Mouse (Mus musculus) limb, embryonic 11.5 days (tissue): Measurements from ENCODE around the gene Zbtb18. TPM values are rescaled to one million over a fixed set of nuclear protein-coding genes. Genes with fewer than 3 reads are reported as not detected.

Experiments
- ATAC-seq: fragments of 200-750 bp; cut with Nextera tagmentation; 2 replicates; pipeline ENCODE4 v1.8.0; 2017; ENCODE audit warnings: low read depth; ENCODE audit not compliant: insufficient number of reproducible peaks, low FRiP score, low TSS enrichment
- DNase-seq: peaks from one replicate; pipeline ENCODE4 v3.0.0-alpha.2; 2015; ENCODE audit warnings: low spot score
- H3K27ac ChIP-seq: fragments of 300-500 bp; sonication (generic); replicated peaks from 2 replicates; pipeline ENCODE4 v1.5.1; 2014; ENCODE audit warnings: low read depth, mild to moderate bottlenecking, low read length
- H3K27me3 ChIP-seq: fragments of 300-500 bp; sonication (generic); 2 replicates; pipeline ENCODE4 v1.6.1; 2014; ENCODE audit warnings: mild to moderate bottlenecking, low read length, mixed read lengths; ENCODE audit not compliant: control insufficient read depth, insufficient read depth
- H3K36me3 ChIP-seq: fragments of 300-500 bp; sonication (generic); 2 replicates; pipeline ENCODE4 v1.6.1; 2014; ENCODE audit warnings: mild to moderate bottlenecking, low read length, moderate library complexity, mixed read lengths; ENCODE audit not compliant: control insufficient read depth, insufficient read depth
- H3K4me1 ChIP-seq: fragments of 300-500 bp; sonication (generic); 2 replicates; pipeline ENCODE4 v1.6.1; 2014; ENCODE audit warnings: low read length, mixed read lengths; ENCODE audit not compliant: control insufficient read depth, insufficient read depth
- H3K4me2 ChIP-seq: fragments of 300-500 bp; sonication (generic); 2 replicates; pipeline ENCODE4 v1.6.1; 2014; ENCODE audit warnings: low read depth, mild to moderate bottlenecking, moderate library complexity; ENCODE audit not compliant: severe bottlenecking
- H3K4me3 ChIP-seq: fragments of 300-500 bp; sonication (generic); 2 replicates; pipeline ENCODE4 v1.5.1; 2014; ENCODE audit warnings: low read depth, low read length
- H3K9ac ChIP-seq: fragments of 300-500 bp; sonication (generic); 2 replicates; pipeline ENCODE4 v1.6.1; 2014; ENCODE audit warnings: mild to moderate bottlenecking, low read length
- H3K9me3 ChIP-seq: fragments of 300-500 bp; sonication (generic); 2 replicates; pipeline ENCODE4 v1.6.1; 2016; ENCODE audit warnings: low read length; ENCODE audit not compliant: control insufficient read depth
- WGBS: fragments of 180-500 bp; shearing (Covaris S2); extraction: QIAGEN DNeasy Blood & Tissue Kit; methylation state at CpG from one replicate; pipeline ENCODE4 v1.1.7; 2014; 5-methylcytosine and 5-hydroxymethylcytosine counted together
- polyA plus RNA-seq: library from polyadenylated mRNA; unstranded; fragments of >200 nt; fragmentation: Nextera tagmentation; extraction: Ambion mirVana; gene quantifications from 2 replicates; pipeline ENCODE4 v1.2.1, GENCODE M21; 2014

Zbtb18 gene
- polyA plus RNA-seq, 1 experiment from 2014 or later = 2.0 TPM

GRCm38 (mm10) chr1:177458456-177459389 is 16.6 kb downstream of the Zbtb18 start:
- H3K4me2 ChIP-seq = no peak overlapping the region
- H3K27ac ChIP-seq = no peak overlapping the region
- no peaks in the 10 kb centered on the region for H3K27me3 ChIP-seq
- no peak overlapping the region for H3K9ac ChIP-seq
- DNase-seq = no peak
- WGBS = 71% methylated on average over 18 of the region's 18 CpGs
- no peaks in the 10 kb centered on the region for H3K36me3 ChIP-seq
- ATAC-seq = no peak
- H3K9me3 ChIP-seq = no peaks in the 10 kb centered on the region
- 0 out of 2 replicates have a peak, but pooled peaks cover 3% of the 10 kb centered on the region for H3K4me1 ChIP-seq
- no peak overlapping the region for H3K4me3 ChIP-seq

- no peak overlapping the region for H3K4me3 ChIP-seq
- no peak overlapping the region for H3K9ac ChIP-seq
- H3K4me2 ChIP-seq = no peak overlapping the region
- no peak for ATAC-seq
- DNase-seq = no peak
- H3K27me3 ChIP-seq = no peaks in the 10 kb centered on the region
- H3K36me3 ChIP-seq = no peaks in the 10 kb centered on the region
- no peaks in the 10 kb centered on the region for H3K4me1 ChIP-seq
- H3K27ac ChIP-seq = no peak overlapping the region
- no peaks in the 10 kb centered on the region for H3K9me3 ChIP-seq
- 71% methylated on average over 2 of the region's 2 CpGs for WGBS
These were observed 17.4 kb downstream of the Zbtb18 start for GRCm38 (mm10) chr1:177459536-177459935.

- WGBS = 71% methylated on average over 8 of the region's 8 CpGs
- Histone ChIP-seq H3K9ac (no peak overlapping the region), H3K27me3 (no peaks in the 10 kb centered on the region), H3K4me1 (no peaks in the 10 kb centered on the region), H3K36me3 (no peaks in the 10 kb centered on the region), H3K9me3 (no peaks in the 10 kb centered on the region), H3K4me3 (no peak overlapping the region), H3K27ac (no peak overlapping the region), H3K4me2 (no peak overlapping the region)
- no peak for DNase-seq
- no peak for ATAC-seq
These were observed 25.0 kb downstream of the Zbtb18 start for GRCm38 (mm10) chr1:177467150-177467549.

GRCm38 (mm10) chr1:177468436-177468835 is 26.3 kb downstream of the Zbtb18 start:
- Histone ChIP-seq H3K9me3 (no peaks in the 10 kb centered on the region), H3K4me1 (no peaks in the 10 kb centered on the region), H3K27ac (no peak overlapping the region), H3K36me3 (no peaks in the 10 kb centered on the region), H3K4me2 (no peak overlapping the region), H3K9ac (no peak overlapping the region), H3K27me3 (no peaks in the 10 kb centered on the region), H3K4me3 (no peak overlapping the region)
- DNase-seq (no peak), ATAC-seq (no peak)
- WGBS = 80% methylated on average over 5 of the region's 5 CpGs

GRCm38 (mm10) chr1:177470091-177470490 is 27.9 kb downstream of the Zbtb18 start:
- Histone ChIP-seq H3K4me1 (no peaks in the 10 kb centered on the region), H3K36me3 (no peaks in the 10 kb centered on the region), H3K4me3 (no peak overlapping the region), H3K9me3 (no peaks in the 10 kb centered on the region), H3K9ac (no peak overlapping the region), H3K27ac (no peak overlapping the region), H3K4me2 (no peak overlapping the region), H3K27me3 (no peaks in the 10 kb centered on the region)
- 76% methylated on average over 4 of the region's 4 CpGs for WGBS
- DNase-seq (no peak), ATAC-seq (no peak)

GRCm38 (mm10) chr1:177470951-177471350 is 28.8 kb downstream of the Zbtb18 start:
- whole genome bisulfite sequencing = 82% methylated on average over 2 of the region's 2 CpGs
- Histone ChIP-seq H3K4me1 (no peaks in the 10 kb centered on the region), H3K4me2 (no peak overlapping the region), H3K9ac (no peak overlapping the region), H3K4me3 (no peak overlapping the region), H3K9me3 (no peaks in the 10 kb centered on the region), H3K27me3 (no peaks in the 10 kb centered on the region), H3K36me3 (no peaks in the 10 kb centered on the region), H3K27ac (no peak overlapping the region)
- DNase-seq (no peak), ATAC-seq (no peak)

- no peaks in the 10 kb centered on the region for H3K36me3 ChIP-seq
- no peak for ATAC-seq
- 89% methylated on average over 13 of the region's 13 CpGs for WGBS
These were observed 33.5 kb downstream of the Zbtb18 start for GRCm38 (mm10) chr1:177475542-177476197.

GRCm38 (mm10) chr1:177478578-177478977 is 36.4 kb downstream of the Zbtb18 start:
- Histone ChIP-seq H3K4me1 (no peaks in the 10 kb centered on the region), H3K27me3 (no peaks in the 10 kb centered on the region), H3K4me3 (no peak overlapping the region), H3K9me3 (no peaks in the 10 kb centered on the region), H3K9ac (no peak overlapping the region), H3K4me2 (no peak overlapping the region), H3K27ac (no peak overlapping the region), H3K36me3 (no peaks in the 10 kb centered on the region)
- DNase-seq = no peak
- no peak for ATAC-seq
- WGBS = 90% methylated on average over 2 of the region's 2 CpGs

More at GRCm38 (mm10) chr1:177475542-177476197, 33.5 kb downstream of the Zbtb18 start:
- H3K4me2 ChIP-seq = no peak overlapping the region
- no peak overlapping the region for H3K9ac ChIP-seq
- H3K4me3 ChIP-seq = no peak overlapping the region
- no peaks in the 10 kb centered on the region for H3K9me3 ChIP-seq
- no peaks in the 10 kb centered on the region for H3K27me3 ChIP-seq
- H3K4me1 ChIP-seq = no peaks in the 10 kb centered on the region
- no peak overlapping the region for H3K27ac ChIP-seq
- DNase-seq = no peak
